Mouse (Mus musculus): ENCODE data around the gene Aip. TPM values are rescaled to one million over a fixed set of nuclear protein-coding genes. Genes with fewer than 3 reads are reported as not detected.
"Not testable (repeated sequence)": the region's sequence is repeated elsewhere in the genome, so short reads cannot be mapped to it uniquely, and the experiment has no call there.

The Aip gene
- polyA plus RNA-seq, 1 experiment from 2014 or later = 86.9 TPM

- no peaks in the 10 kb centered on the region for H3K36me3 ChIP-seq (ENCODE audit: control insufficient read depth, insufficient read depth, low read length)
- H3K9me3 ChIP-seq (replicated peaks; ENCODE audit: control insufficient read depth, low read length) = no peaks in the 10 kb centered on the region
- WGBS = 65% methylated on average over 6 of the region's 6 CpGs
These were observed 14.5 kb upstream of the Aip start for GRCm38 (mm10) chr19:4140147-4140546.

GRCm38 (mm10) chr19:4139446-4139845 is 13.8 kb upstream of the Aip start, which contains the start of gene Gpr152:
Gpr152 (plus strand) TSS chr19:4139787.
- Histone ChIP-seq H3K9me3 (replicated peaks; ENCODE audit: control insufficient read depth, low read length) (no peaks in the 10 kb centered on the region), H3K4me1 (ENCODE audit: control insufficient read depth, insufficient read depth, low read length) (no peaks in the 10 kb centered on the region), H3K9ac (ENCODE audit: low read length) (no peak within 1 kb of the TSS), H3K4me3 (replicated peaks; ENCODE audit: low read length) (no peak within 1 kb of the TSS), H3K36me3 (ENCODE audit: control insufficient read depth, insufficient read depth, low read length) (no peaks in the 10 kb centered on the region), H3K4me2 (ENCODE audit: low read depth, low read length) (no peak within 1 kb of the TSS), H3K27ac (ENCODE audit: low read length) (no peak within 1 kb of the TSS), H3K27me3 (ENCODE audit: control insufficient read depth, insufficient read depth, low read length) (no peaks in the 10 kb centered on the region)
- WGBS = 78% methylated on average over 2 of the region's 2 CpGs
- ATAC-seq (ENCODE audit: insufficient read depth, low FRiP score) = no peak

More at GRCm38 (mm10) chr19:4140147-4140546, 14.5 kb upstream of the Aip start:
- no peak overlapping the region for H3K4me2 ChIP-seq (ENCODE audit: low read depth, low read length)
- no peak overlapping the region for H3K4me3 ChIP-seq (replicated peaks; ENCODE audit: low read length)
- no peaks in the 10 kb centered on the region for H3K4me1 ChIP-seq (ENCODE audit: control insufficient read depth, insufficient read depth, low read length)
- ATAC-seq (ENCODE audit: insufficient read depth, low FRiP score) = no peak
- no peaks in the 10 kb centered on the region for H3K27me3 ChIP-seq (ENCODE audit: control insufficient read depth, insufficient read depth, low read length)
- no peak overlapping the region for H3K9ac ChIP-seq (ENCODE audit: low read length)
- no peak overlapping the region for H3K27ac ChIP-seq (ENCODE audit: low read length)

GRCm38 (mm10) chr19:4137913-4138312 is 12.3 kb upstream of the Aip start:
- Histone ChIP-seq H3K9ac (ENCODE audit: low read length) (no peak overlapping the region), H3K4me2 (ENCODE audit: low read depth, low read length) (no peak overlapping the region), H3K4me3 (replicated peaks; ENCODE audit: low read length) (no peak overlapping the region), H3K9me3 (replicated peaks; ENCODE audit: control insufficient read depth, low read length) (no peaks in the 10 kb centered on the region), H3K4me1 (ENCODE audit: control insufficient read depth, insufficient read depth, low read length) (no peaks in the 10 kb centered on the region), H3K27ac (ENCODE audit: low read length) (no peak overlapping the region), H3K36me3 (ENCODE audit: control insufficient read depth, insufficient read depth, low read length) (peaks cover under 1% of the 10 kb centered on the region; the same call in 1 of the 2 replicates), H3K27me3 (ENCODE audit: control insufficient read depth, insufficient read depth, low read length) (no peaks in the 10 kb centered on the region)
- ATAC-seq (ENCODE audit: insufficient read depth, low FRiP score) = no peak
- 77% methylated on average over 5 of the region's 5 CpGs for WGBS

- Histone ChIP-seq H3K27ac (ENCODE audit: low read length) (no peak overlapping the region), H3K4me2 (ENCODE audit: low read depth, low read length) (no peak overlapping the region), H3K27me3 (ENCODE audit: control insufficient read depth, insufficient read depth, low read length) (no peaks in the 10 kb centered on the region), H3K36me3 (ENCODE audit: control insufficient read depth, insufficient read depth, low read length) (peaks cover 11% of the 10 kb centered on the region), H3K9ac (ENCODE audit: low read length) (no peak overlapping the region), H3K9me3 (replicated peaks; ENCODE audit: control insufficient read depth, low read length) (no peaks in the 10 kb centered on the region), H3K4me3 (replicated peaks; ENCODE audit: low read length) (no peak overlapping the region), H3K4me1 (ENCODE audit: control insufficient read depth, insufficient read depth, low read length) (no peaks in the 10 kb centered on the region)
- 76% methylated on average over 5 of the region's 5 CpGs for WGBS
- ATAC-seq (ENCODE audit: insufficient read depth, low FRiP score) = no peak
These were observed 10.8 kb upstream of the Aip start for GRCm38 (mm10) chr19:4136463-4136862.

- H3K4me1 ChIP-seq (ENCODE audit: control insufficient read depth, insufficient read depth, low read length); H3K4me2 ChIP-seq (ENCODE audit: low read depth, low read length); H3K4me3 ChIP-seq (replicated peaks; ENCODE audit: low read length); ATAC-seq (ENCODE audit: insufficient read depth, low FRiP score); H3K27me3 ChIP-seq (ENCODE audit: control insufficient read depth, insufficient read depth, low read length); H3K27ac ChIP-seq (ENCODE audit: low read length); H3K9me3 ChIP-seq (replicated peaks; ENCODE audit: control insufficient read depth, low read length); H3K9ac ChIP-seq (ENCODE audit: low read length): not testable (repeated sequence)
- peaks cover 16% of the 10 kb centered on the region for H3K36me3 ChIP-seq (ENCODE audit: control insufficient read depth, insufficient read depth, low read length)
- 24% methylated on average over 8 of the region's 8 CpGs for WGBS
These were observed 10.3 kb upstream of the Aip start for GRCm38 (mm10) chr19:4135963-4136345.

- H3K9me3 ChIP-seq (replicated peaks; ENCODE audit: control insufficient read depth, low read length); ATAC-seq (ENCODE audit: insufficient read depth, low FRiP score); H3K27me3 ChIP-seq (ENCODE audit: control insufficient read depth, insufficient read depth, low read length); H3K9ac ChIP-seq (ENCODE audit: low read length); H3K27ac ChIP-seq (ENCODE audit: low read length); H3K4me1 ChIP-seq (ENCODE audit: control insufficient read depth, insufficient read depth, low read length); H3K4me3 ChIP-seq (replicated peaks; ENCODE audit: low read length); H3K4me2 ChIP-seq (ENCODE audit: low read depth, low read length): not testable (repeated sequence)
- 76% methylated on average over 6 of the region's 6 CpGs for WGBS
- peaks cover 17% of the 10 kb centered on the region for H3K36me3 ChIP-seq (ENCODE audit: control insufficient read depth, insufficient read depth, low read length)
These were observed 9.7 kb upstream of the Aip start for GRCm38 (mm10) chr19:4135229-4135962.

GRCm38 (mm10) chr19:4134354-4134753 is 8.7 kb upstream of the Aip start:
- H3K9me3 ChIP-seq (replicated peaks; ENCODE audit: control insufficient read depth, low read length) = no peaks in the 10 kb centered on the region
- 89% methylated on average over 4 of the region's 4 CpGs for WGBS
- H3K4me1 ChIP-seq (ENCODE audit: control insufficient read depth, insufficient read depth, low read length) = no peaks in the 10 kb centered on the region
- no peak overlapping the region for H3K9ac ChIP-seq (ENCODE audit: low read length)
- no peak overlapping the region for H3K27ac ChIP-seq (ENCODE audit: low read length)
- no peak overlapping the region for H3K4me3 ChIP-seq (replicated peaks; ENCODE audit: low read length)
- ATAC-seq (ENCODE audit: insufficient read depth, low FRiP score) = no peak
- peaks cover 23% of the 10 kb centered on the region for H3K36me3 ChIP-seq (ENCODE audit: control insufficient read depth, insufficient read depth, low read length)
- no peak overlapping the region for H3K4me2 ChIP-seq (ENCODE audit: low read depth, low read length)
- H3K27me3 ChIP-seq (ENCODE audit: control insufficient read depth, insufficient read depth, low read length) = no peaks in the 10 kb centered on the region

GRCm38 (mm10) chr19:4131768-4132167 is 6.1 kb upstream of the Aip start:
- no peaks in the 10 kb centered on the region for H3K9me3 ChIP-seq (replicated peaks; ENCODE audit: control insufficient read depth, low read length)
- 82% methylated on average over 2 of the region's 2 CpGs for WGBS
- peaks cover 28% of the 10 kb centered on the region for H3K36me3 ChIP-seq (ENCODE audit: control insufficient read depth, insufficient read depth, low read length)
- H3K27me3 ChIP-seq (ENCODE audit: control insufficient read depth, insufficient read depth, low read length) = no peaks in the 10 kb centered on the region
- H3K4me1 ChIP-seq (ENCODE audit: control insufficient read depth, insufficient read depth, low read length) = peaks cover 3% of the 10 kb centered on the region
- no peak overlapping the region for H3K4me2 ChIP-seq (ENCODE audit: low read depth, low read length)
- no peak overlapping the region for H3K4me3 ChIP-seq (replicated peaks; ENCODE audit: low read length)
- no peak for ATAC-seq (ENCODE audit: insufficient read depth, low FRiP score)
- H3K27ac ChIP-seq (ENCODE audit: low read length) = no peak overlapping the region
- no peak overlapping the region for H3K9ac ChIP-seq (ENCODE audit: low read length)

- Histone ChIP-seq H3K27ac (ENCODE audit: low read length) (no peak overlapping the region), H3K9ac (ENCODE audit: low read length) (no peak overlapping the region), H3K4me3 (replicated peaks; ENCODE audit: low read length) (no peak overlapping the region), H3K36me3 (ENCODE audit: control insufficient read depth, insufficient read depth, low read length) (peaks cover 28% of the 10 kb centered on the region), H3K4me1 (ENCODE audit: control insufficient read depth, insufficient read depth, low read length) (peaks cover 7% of the 10 kb centered on the region), H3K4me2 (ENCODE audit: low read depth, low read length) (no peak overlapping the region), H3K27me3 (ENCODE audit: control insufficient read depth, insufficient read depth, low read length) (no peaks in the 10 kb centered on the region), H3K9me3 (replicated peaks; ENCODE audit: control insufficient read depth, low read length) (no peaks in the 10 kb centered on the region)
- ATAC-seq (ENCODE audit: insufficient read depth, low FRiP score) = no peak
- WGBS = 83% methylated on average over 5 of the region's 5 CpGs
These were observed 5.4 kb upstream of the Aip start for GRCm38 (mm10) chr19:4131075-4131474.

All from stomach, embryonic 16.5 days (tissue).